In genomic region chr4:45010806-45011415, GRCm38 (mm10) we compare ENCODE assay signal across 8 mouse cellular contexts. TPM values are rescaled to one million over a fixed set of nuclear protein-coding genes. Genes with fewer than 3 reads are reported as not detected.
A peak's percentile ranks its signal among the peaks of the same experiment; 100 is the strongest.
DNase-seq lines count a peak whose midpoint lies in the region; ATAC-seq and TF ChIP-seq lines count a peak whose summit lies in the region.

No protein-coding gene starts in this region.

- peak overlapping the region; percentile 13; the same call in 1 of the 2 replicates for H3K27ac ChIP-seq in liver, adult 2 months (replicated peaks; ENCODE audit: insufficient read depth, low read depth, low read length)
- H3K27ac ChIP-seq in liver, postnatal 0 days (ENCODE audit: low read depth) = peak overlapping the region; percentile 96

- H3K9me3 ChIP-seq in liver, postnatal 0 days (ENCODE audit: low read length) = no peaks in the 10 kb centered on the region

- WGBS in liver, adult 2 months = 2% methylated on average over 11 of the region's 11 CpGs
- WGBS in liver, postnatal 0 days (ENCODE audit: insufficient replicate concordance) = 10% methylated on average over 11 of the region's 11 CpGs

- peak; percentile 85 for DNase-seq in liver, adult 2 months (ENCODE audit: extremely low read depth, low read depth, low spot score)
- DNase-seq in liver = no peak
- DNase-seq in cerebellum, postnatal 14 days = peak; percentile 40 to 52
- DNase-seq in induced T-regulatory cell, adult 2 months (ENCODE audit: low read depth) = peak; percentile 46
- peak; percentile 59 for DNase-seq in liver, postnatal 0 days
- DNase-seq in right cerebral cortex, postnatal 4 days = no peak
- DNase-seq in layer of hippocampus, adult 8-10 months (ENCODE audit: low spot score in 2 of 2) = no peak
- DNase-seq in layer of hippocampus, postnatal 25 days (ENCODE audit: extremely low spot score in 1 of 2, low spot score in 1 of 2) = no peak

- ATAC-seq in liver, postnatal 0 days = no peak

- TF ChIP-seq CTCF in liver, adult 2 months (IDR thresholded peaks at IDR 0.05; ENCODE audit: low read depth, low read length) = no peak
- no peak for TF ChIP-seq CTCF in liver, postnatal 0 days (IDR thresholded peaks at IDR 0.05; ENCODE audit: low read depth)

- peak overlapping the region; percentile 81 for H3K4me3 ChIP-seq in liver, adult 2 months (ENCODE audit: insufficient read depth, low read depth, low read length)
- peak overlapping the region; percentile 72 for H3K4me3 ChIP-seq in liver, postnatal 0 days (ENCODE audit: low read depth, low read length)

- no peak for TF ChIP-seq POLR2A in liver, adult 2 months (IDR thresholded peaks at IDR 0.05; ENCODE audit: extremely low read depth, insufficient read depth, low read length)

- H3K79me2 ChIP-seq in liver, adult 2 months (ENCODE audit: control insufficient read depth, insufficient read depth, low read length) = peaks cover 7% of the 10 kb centered on the region; the same call in 1 of the 2 replicates

- peaks cover 12% of the 10 kb centered on the region for H3K4me1 ChIP-seq in liver, adult 2 months (ENCODE audit: control insufficient read depth, insufficient read depth, low read length)
- peaks cover 22% of the 10 kb centered on the region for H3K4me1 ChIP-seq in liver, postnatal 0 days (ENCODE audit: insufficient read depth)

- 0 out of 2 replicates have a peak overlapping the region, but pooled peaks have one; percentile 1 for H3K9ac ChIP-seq in liver, adult 2 months (ENCODE audit: low read depth, low read length)
- H3K9ac ChIP-seq in liver, postnatal 0 days (replicated peaks) = peak overlapping the region; percentile 87

- no peaks in the 10 kb centered on the region for H3K27me3 ChIP-seq in liver, adult 2 months (ENCODE audit: control insufficient read depth, insufficient read depth, low read length)
- no peaks in the 10 kb centered on the region for H3K27me3 ChIP-seq in liver, postnatal 0 days (ENCODE audit: insufficient read depth, low read length)

- H3K4me2 ChIP-seq in liver, postnatal 0 days (ENCODE audit: low read depth, low read length) = peak overlapping the region; percentile 95

- TF ChIP-seq EP300 in liver, postnatal 0 days (IDR thresholded peaks at IDR 0.05; ENCODE audit: low read depth) = no peak

- H3K36me3 ChIP-seq in liver, adult 2 months (ENCODE audit: control insufficient read depth, insufficient read depth, low read length) = no peaks in the 10 kb centered on the region
- no peaks in the 10 kb centered on the region for H3K36me3 ChIP-seq in liver, postnatal 0 days (replicated peaks; ENCODE audit: insufficient read depth, low read length)

RNA-seq across cellular contexts. Expression of gene Zbtb5, which starts 1.3 kb away (rescaled TPM):
- 6.9 and 7.1 TPM in 2 replicates for total RNA-seq in liver, adult 2 months (2014; rRNA removed)
- polyA plus RNA-seq in liver, adult 2 months (2012; rRNA removed) = 8.6 and 11.1 TPM in 2 replicates
- polyA plus RNA-seq in liver, postnatal 0 days (2015; fragmentation: Nextera tagmentation; extraction: Ambion mirVana) = 5.4 and 6.5 TPM in 2 replicates
- total RNA-seq in layer of hippocampus, adult 8-10 months (2022) = 10 to 100 TPM in 1 of 4 experiments, 1 to 10 TPM in 3; 9.4 to 10.6 (median 9.7) TPM
- total RNA-seq in layer of hippocampus, postnatal 25 days (2021) = 10 to 100 TPM; 10.1 TPM

RNA-seq across cellular contexts. Expression of gene Polr1e, which starts 7.5 kb away (rescaled TPM):
- total RNA-seq in liver, adult 2 months (2014; rRNA removed) = 2.6 and 4.4 TPM in 2 replicates
- polyA plus RNA-seq in liver, adult 2 months (2012; rRNA removed) = 3.5 and 3.7 TPM in 2 replicates
- 8.7 and 11.0 TPM in 2 replicates for polyA plus RNA-seq in liver, postnatal 0 days (2015; fragmentation: Nextera tagmentation; extraction: Ambion mirVana)
- 10 to 100 TPM in 3 of 4 experiments, 1 to 10 TPM in 1; 9.1 to 12.0 (median 11.4) TPM for total RNA-seq in layer of hippocampus, adult 8-10 months (2022)
- total RNA-seq in layer of hippocampus, postnatal 25 days (2021) = 10 to 100 TPM in 1 of 2 experiments, 1 to 10 TPM in 1; 9.1 to 10.5 TPM

RNA-seq across cellular contexts. Expression of gene Grhpr, which starts 29.7 kb away (rescaled TPM):
- total RNA-seq in liver, adult 2 months (2014; rRNA removed) = 108 and 118 TPM in 2 replicates
- 297 and 313 TPM in 2 replicates for polyA plus RNA-seq in liver, adult 2 months (2012; rRNA removed)
- polyA plus RNA-seq in liver, postnatal 0 days (2015; fragmentation: Nextera tagmentation; extraction: Ambion mirVana) = 448 and 458 TPM in 2 replicates
- total RNA-seq in layer of hippocampus, adult 8-10 months (2022) = 10 to 100 TPM; 25.5 to 33.4 (median 30.7) TPM
- total RNA-seq in layer of hippocampus, postnatal 25 days (2021) = 10 to 100 TPM; 22.2 to 31.1 TPM

Comparison
In these comparisons a context has a peak if more than half of its experiments do, and no peak if none do; other contexts are left out.
1. DNase-seq: peak in liver, adult 2 months (single experiment), cerebellum, postnatal 14 days (2 of 2), induced T-regulatory cell, adult 2 months (single experiment) and liver, postnatal 0 days (single experiment); none in liver (single experiment), right cerebral cortex, postnatal 4 days (single experiment), layer of hippocampus, adult 8-10 months (0 of 2) and layer of hippocampus, postnatal 25 days (0 of 2).